8 mouse cellular contexts compared by ENCODE assay signal in genomic region chr10:59701805-59702204, GRCm38 (mm10). TPM values are rescaled to one million over a fixed set of nuclear protein-coding genes. Genes with fewer than 3 reads are reported as not detected.
DNase-seq lines count a peak whose midpoint lies in the region; ATAC-seq lines count a peak whose summit lies in the region.

No protein-coding gene starts in this region.

- H3K27ac ChIP-seq in liver, embryonic 12.5 days: no peak overlapping the region

- H3K4me3 ChIP-seq in liver, embryonic 12.5 days: peak overlapping the region; percentile 81

- no peaks in the 10 kb centered on the region for H3K36me3 ChIP-seq in liver, embryonic 12.5 days

- peaks cover 21% of the 10 kb centered on the region for H3K4me1 ChIP-seq in liver, embryonic 12.5 days

- peak overlapping the region; percentile 77 for H3K4me2 ChIP-seq in liver, embryonic 12.5 days

- DNase-seq in cerebellum, postnatal 36 days: no peak
- peak; percentile 19 for DNase-seq in retina, embryonic 14.5 days (ENCODE audit: low spot score)
- no peak for DNase-seq in retina, postnatal 1 day
- DNase-seq in MN1 (ENCODE audit: low spot score): no peak
- no peak for DNase-seq in layer of hippocampus, adult 8-10 months (ENCODE audit: low spot score in 2 of 2)

- no peaks in the 10 kb centered on the region for H3K9me3 ChIP-seq in liver, embryonic 12.5 days (replicated peaks)

- no peak overlapping the region for H3K9ac ChIP-seq in liver, embryonic 12.5 days

- WGBS in liver, embryonic 12.5 days (ENCODE audit: insufficient replicate concordance): 41% methylated on average over 5 of the region's 5 CpGs

- no peaks in the 10 kb centered on the region for H3K27me3 ChIP-seq in liver, embryonic 12.5 days (replicated peaks)

- peak; percentile 29 for ATAC-seq in cerebellum, adult (ENCODE audit: insufficient number of reproducible peaks, low FRiP score, low TSS enrichment)
- ATAC-seq in liver, embryonic 12.5 days: peak; percentile 0; the same call in 1 of the 2 replicates
- no peak for ATAC-seq in erythroid progenitor cell, adult 5-6 weeks (replicated peaks; ENCODE audit: low FRiP score, poor library complexity, severe bottlenecking)

RNA-seq across cellular contexts. Expression of gene Micu1, which starts 0.5 kb away (rescaled TPM):
- polyA plus RNA-seq in liver, embryonic 12.5 days (2016; fragmentation: Nextera tagmentation; extraction: Ambion mirVana): 40.4 and 40.5 TPM in 2 replicates
- 10 to 100 TPM; 94.7 to 97.4 (median 96.4) TPM for total RNA-seq in layer of hippocampus, adult 8-10 months (2022)
- 72.1 and 74.2 TPM in 2 replicates for total RNA-seq in erythroid progenitor cell, adult 5-6 weeks (2015; ENCODE audit: low replicate concordance)
- total RNA-seq in erythroid progenitor cell, adult 5-6 weeks (2017; ENCODE audit: low replicate concordance): 96.0 and 100 TPM in 2 replicates
